Mouse (Mus musculus) liver, embryonic 15.5 days (tissue): ENCODE results near the gene Miox. TPM values are rescaled to one million over a fixed set of nuclear protein-coding genes. Genes with fewer than 3 reads are reported as not detected.

Experiments
- ATAC-seq: fragments of 200-750 bp; cut with Nextera tagmentation; 2 replicates; pipeline ENCODE4 v1.8.0; 2017; ENCODE audit warnings: moderate number of reproducible peaks, mild to moderate bottlenecking, moderate library complexity; ENCODE audit not compliant: insufficient read depth
- H3K27ac ChIP-seq: fragments of 300-500 bp; sonication (generic); replicated peaks from 2 replicates; pipeline ENCODE4 v1.5.1; 2015; ENCODE audit warnings: mild to moderate bottlenecking, inconsistent platforms
- H3K27me3 ChIP-seq: fragments of 300-500 bp; sonication (generic); 2 replicates; pipeline ENCODE4 v1.6.1; 2015; ENCODE audit warnings: mild to moderate bottlenecking, inconsistent platforms
- H3K36me3 ChIP-seq: fragments of 300-500 bp; sonication (generic); replicated peaks from 2 replicates; pipeline ENCODE4 v1.6.1; 2015; ENCODE audit warnings: moderate library complexity, mild to moderate bottlenecking, inconsistent platforms
- H3K4me1 ChIP-seq: fragments of 300-500 bp; sonication (generic); replicated peaks from 2 replicates; pipeline ENCODE4 v1.6.1; 2015; ENCODE audit warnings: inconsistent platforms
- H3K4me2 ChIP-seq: fragments of 300-500 bp; sonication (generic); 2 replicates; pipeline ENCODE4 v1.6.1; 2015; ENCODE audit warnings: moderate library complexity, mild to moderate bottlenecking, inconsistent platforms
- H3K4me3 ChIP-seq: fragments of 300-500 bp; sonication (generic); replicated peaks from 2 replicates; pipeline ENCODE4 v1.5.1; 2015; ENCODE audit warnings: mild to moderate bottlenecking, inconsistent platforms
- H3K9ac ChIP-seq: fragments of 300-500 bp; sonication (generic); 2 replicates; pipeline ENCODE4 v1.6.1; 2015; ENCODE audit warnings: moderate library complexity, mild to moderate bottlenecking, inconsistent platforms
- H3K9me3 ChIP-seq: fragments of 300-500 bp; sonication (generic); replicated peaks from 2 replicates; pipeline ENCODE4 v1.6.1; 2016; ENCODE audit warnings: inconsistent platforms
- WGBS: fragments of 180-500 bp; shearing (Covaris S2); methylation state at CpG from one replicate; pipeline ENCODE4 v1.1.7; 2015; ENCODE audit warnings: mixed read lengths; ENCODE audit not compliant: insufficient replicate concordance; 5-methylcytosine and 5-hydroxymethylcytosine counted together
- microRNA-seq: library from miRNA; unstranded; fragments of <30 nt; microRNA quantifications from one replicate; pipeline ENCODE4, GENCODE M21; 2016
- polyA plus RNA-seq: library from polyadenylated mRNA; unstranded; fragments of >200 nt; fragmentation: Nextera tagmentation; extraction: Ambion mirVana; gene quantifications from 2 replicates; pipeline ENCODE4 v1.2.1, GENCODE M21; 2015

Gene Miox
- polyA plus RNA-seq, 1 experiment from 2014 or later: 10.6 TPM

DNA sequence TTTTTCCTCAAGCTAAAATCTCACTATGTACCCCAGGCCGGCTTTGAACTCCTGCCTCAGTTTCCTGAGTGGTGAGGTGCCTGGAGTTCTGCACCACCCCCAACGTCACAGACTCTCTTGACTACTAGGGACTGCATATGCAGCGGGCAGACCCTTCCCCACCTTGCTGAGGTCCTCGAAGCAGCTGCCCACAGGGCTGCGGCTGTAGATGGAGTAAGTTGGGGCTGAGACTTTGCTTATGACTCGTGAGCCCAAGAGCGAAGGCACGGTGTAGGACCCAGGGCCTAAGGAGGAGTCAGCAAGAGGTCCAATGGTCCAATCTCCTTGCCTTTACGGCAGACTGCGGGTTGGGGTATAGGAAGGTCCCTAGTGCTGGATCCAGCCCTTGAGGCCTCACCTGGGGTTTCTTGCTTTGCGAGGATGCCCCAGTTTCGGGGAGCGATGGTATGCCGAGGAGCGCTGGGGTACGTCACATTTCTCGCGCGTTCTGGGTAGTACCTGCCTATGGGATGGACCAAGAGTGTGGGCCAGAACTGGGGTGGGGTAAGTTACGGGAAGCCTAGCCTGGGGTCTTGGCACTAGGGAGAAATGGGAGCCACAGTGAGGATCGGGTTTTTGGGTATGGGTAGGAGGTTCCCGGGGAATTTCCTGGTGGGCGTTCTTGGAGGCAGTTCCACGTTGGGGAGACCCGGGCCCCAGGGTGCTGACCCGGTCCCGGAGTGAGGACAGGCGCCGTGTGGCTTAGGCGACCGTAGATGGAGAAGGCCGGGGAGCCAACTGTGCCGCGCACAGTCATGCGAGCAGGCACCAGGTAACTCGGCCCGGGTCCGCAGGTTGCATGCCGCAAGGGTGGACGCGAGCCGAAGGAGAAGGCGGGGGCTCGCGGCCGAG lies 44.0 kb downstream of the Miox start:
- Histone ChIP-seq H3K9ac (peak overlapping the region; percentile 21; the same call in 1 of the 2 replicates), H3K4me3 (peak overlapping the region; percentile 43), H3K27me3 (peaks cover 57% of the 10 kb centered on the region), H3K4me1 (peaks cover 46% of the 10 kb centered on the region), H3K36me3 (no peaks in the 10 kb centered on the region), H3K27ac (no peak overlapping the region), H3K4me2 (peak overlapping the region; percentile 77), H3K9me3 (no peaks in the 10 kb centered on the region)
- ATAC-seq: no peak
- 18% methylated on average over 46 of the region's 46 CpGs for WGBS

DNA sequence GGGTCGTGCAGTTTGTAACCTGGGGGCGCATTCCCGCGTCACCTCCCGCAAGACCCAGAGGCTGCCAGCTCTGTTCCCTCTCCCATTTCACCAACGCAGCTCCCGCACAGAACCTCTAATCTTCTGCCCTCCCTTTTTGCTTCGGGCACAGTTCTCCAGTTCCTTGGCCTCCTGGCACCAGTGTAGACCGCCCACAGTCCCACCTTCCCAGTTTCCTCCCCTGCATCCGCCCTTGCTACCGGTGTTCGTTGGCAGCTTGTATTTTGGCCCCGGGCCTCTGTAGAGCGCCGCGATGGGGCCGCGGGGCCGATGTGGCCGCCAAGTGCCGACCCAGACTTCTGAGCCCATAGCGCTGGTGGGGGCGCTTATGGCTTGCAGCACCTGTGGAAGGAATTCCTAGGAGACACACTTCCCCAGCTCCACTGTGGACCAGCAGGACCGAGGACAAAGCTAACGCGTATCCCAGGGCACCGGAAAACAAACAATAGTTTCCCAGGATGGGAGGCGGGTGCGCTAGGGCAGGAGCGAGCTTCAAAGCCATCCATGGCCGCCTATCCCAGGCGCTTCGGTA lies 44.7 kb downstream of the Miox start, which contains the start of gene Odf3b:
TSS of gene Odf3b (minus strand) at position 452 of the 571 bp plus-strand sequence.
- WGBS: 2% methylated on average over 32 of the region's 33 CpGs
- no peaks in the 10 kb centered on the region for H3K36me3 ChIP-seq
- H3K4me2 ChIP-seq: peak within 1 kb of the TSS; percentile 77
- H3K9ac ChIP-seq: peak within 1 kb of the TSS; percentile 21; the same call in 1 of the 2 replicates
- ATAC-seq: peak; percentile 16; the same call in 1 of the 2 replicates
- H3K9me3 ChIP-seq: no peaks in the 10 kb centered on the region
- H3K4me3 ChIP-seq: peak within 1 kb of the TSS; percentile 43
- no peak within 1 kb of the TSS for H3K27ac ChIP-seq
- H3K27me3 ChIP-seq: peaks cover 57% of the 10 kb centered on the region
- H3K4me1 ChIP-seq: peaks cover 38% of the 10 kb centered on the region

DNA sequence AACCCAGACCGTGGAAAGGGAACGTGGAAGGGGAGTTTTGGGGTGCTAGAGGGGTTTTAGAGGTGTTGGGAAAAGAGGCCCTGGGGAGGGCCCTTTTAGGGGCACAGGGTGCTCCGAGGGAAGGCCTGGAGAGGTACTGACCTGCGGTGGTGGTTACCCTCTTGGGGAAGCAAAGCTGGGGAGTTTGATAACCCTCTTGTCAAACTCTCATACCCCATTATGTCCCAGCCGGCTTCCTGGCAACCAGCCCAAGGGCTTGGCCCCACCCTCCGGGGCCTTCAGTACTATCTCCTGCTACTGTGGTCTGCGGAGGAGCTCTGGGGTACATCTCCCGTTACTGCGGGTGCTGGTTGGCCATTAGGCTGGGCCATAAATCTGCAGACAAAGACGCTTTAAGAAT lies 45.2 kb downstream of the Miox start:
- Histone ChIP-seq H3K9me3 (no peaks in the 10 kb centered on the region), H3K4me1 (peaks cover 33% of the 10 kb centered on the region), H3K27ac (no peak overlapping the region), H3K9ac (no peak overlapping the region), H3K27me3 (peaks cover 57% of the 10 kb centered on the region), H3K36me3 (no peaks in the 10 kb centered on the region), H3K4me3 (peak overlapping the region; percentile 43), H3K4me2 (peak overlapping the region; percentile 77)
- peak; percentile 55 for ATAC-seq
- WGBS: 5% methylated on average over 10 of the region's 10 CpGs

DNA sequence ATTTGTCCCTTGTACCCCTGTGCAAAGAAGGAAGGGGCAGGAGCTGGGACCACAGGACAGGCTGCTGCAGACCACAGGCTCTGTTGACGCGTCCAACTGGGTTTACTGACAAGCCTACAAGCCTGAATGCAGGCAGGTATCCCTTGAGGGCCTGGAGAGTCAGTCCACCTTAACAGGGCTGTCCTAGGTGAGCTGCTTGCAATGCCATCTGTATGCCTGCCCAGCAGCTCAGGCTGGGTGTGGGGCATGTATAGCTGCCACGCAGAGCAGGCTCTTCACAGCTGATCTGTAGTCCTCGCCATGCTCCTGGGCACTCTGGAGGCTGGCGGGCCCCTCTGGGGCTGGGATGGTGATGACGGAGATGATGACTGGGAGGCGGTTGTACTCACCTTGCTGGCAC lies 50.4 kb downstream of the Miox start, which contains the start of gene Klhdc7b:
TSS of gene Klhdc7b (plus strand) at position 301 of the 400 bp plus-strand sequence.
- H3K27ac ChIP-seq: no peak within 1 kb of the TSS
- no peaks in the 10 kb centered on the region for H3K9me3 ChIP-seq
- H3K36me3 ChIP-seq: no peaks in the 10 kb centered on the region
- peaks cover 2% of the 10 kb centered on the region for H3K4me1 ChIP-seq
- H3K9ac ChIP-seq: no peak within 1 kb of the TSS
- H3K4me3 ChIP-seq: no peak within 1 kb of the TSS
- peaks cover 21% of the 10 kb centered on the region for H3K27me3 ChIP-seq
- WGBS: 75% methylated on average over 7 of the region's 7 CpGs
- ATAC-seq: no peak; the same call in 1 of the 2 replicates
- no peak within 1 kb of the TSS for H3K4me2 ChIP-seq

Small RNA genes within 50 kb of the gene (microRNA-seq; reads per million reads assigned to microRNA genes)
- 0.76 reads per million for gene Mir6959

Other genes starting within 250 kb of the Miox start
- gene Selenoo, start 245.3 kb upstream of the Miox start, polyA plus RNA-seq: 9.3 and 10.7 TPM in 2 replicates
- gene Tubgcp6, start 211.3 kb upstream of the Miox start, polyA plus RNA-seq: 6.0 and 7.5 TPM in 2 replicates
- 8.6 and 9.1 TPM in 2 replicates for gene Hdac10, start 205.7 kb upstream of the Miox start, polyA plus RNA-seq
- 1.4 and 1.5 TPM in 2 replicates for gene Mapk12, start 193.7 kb upstream of the Miox start, polyA plus RNA-seq
- gene Mapk11, start 184.8 kb upstream of the Miox start, polyA plus RNA-seq: 0.44 and 0.68 TPM in 2 replicates
- 22.3 and 30.1 TPM in 2 replicates for gene Plxnb2, start 153.6 kb upstream of the Miox start, polyA plus RNA-seq
- gene Dennd6b, start 137.9 kb upstream of the Miox start, polyA plus RNA-seq: 3.3 and 3.5 TPM in 2 replicates
- 14.9 and 16.3 TPM in 2 replicates for gene Ppp6r2, start 122.8 kb upstream of the Miox start, polyA plus RNA-seq
- gene Sbf1, start 19.1 kb upstream of the Miox start, polyA plus RNA-seq: 21.4 and 28.6 TPM in 2 replicates
- 1.7 and 2.0 TPM in 2 replicates for gene Adm2, start 11.7 kb upstream of the Miox start, polyA plus RNA-seq
- gene Lmf2, start 21.3 kb downstream of the Miox start, polyA plus RNA-seq: 30.9 and 35.3 TPM in 2 replicates
- gene Ncaph2, start 21.3 kb downstream of the Miox start, polyA plus RNA-seq: 110 and 115 TPM in 2 replicates
- gene Sco2, start 39.4 kb downstream of the Miox start, polyA plus RNA-seq: 2.4 and 4.3 TPM in 2 replicates
- 0.40 TPM in 2 replicates for gene Tymp, start 42.6 kb downstream of the Miox start, polyA plus RNA-seq
- 0.46 and 0.68 TPM in 2 replicates for gene Odf3b, start 44.9 kb downstream of the Miox start, polyA plus RNA-seq
- not detected in 2 replicates for gene Klhdc7b, start 50.5 kb downstream of the Miox start, polyA plus RNA-seq
- not detected in 2 replicates for gene Syce3, start 76.1 kb downstream of the Miox start, polyA plus RNA-seq
- 2.6 and 3.1 TPM in 2 replicates for gene Cpt1b, start 91.5 kb downstream of the Miox start, polyA plus RNA-seq
- 1.9 and 2.3 TPM in 2 replicates for gene C730034F03Rik, start 95.2 kb downstream of the Miox start, polyA plus RNA-seq
- gene Gm44502, start 95.3 kb downstream of the Miox start, polyA plus RNA-seq: not detected in 2 replicates
- gene Chkb, start 95.5 kb downstream of the Miox start, polyA plus RNA-seq: 26.2 and 27.0 TPM in 2 replicates
- gene Mapk8ip2, start 119.5 kb downstream of the Miox start, polyA plus RNA-seq: 0.02 and 0.05 TPM in 2 replicates
- gene Arsa, start 143.0 kb downstream of the Miox start, polyA plus RNA-seq: 5.0 and 5.4 TPM in 2 replicates
- 0.51 and 0.93 TPM in 2 replicates for gene Shank3, start 165.2 kb downstream of the Miox start, polyA plus RNA-seq
- gene Acr, start 233.9 kb downstream of the Miox start, polyA plus RNA-seq: not detected in 2 replicates